Comparison of ENCODE assay signal across 9 mouse cellular contexts in the genomic region with DNA sequence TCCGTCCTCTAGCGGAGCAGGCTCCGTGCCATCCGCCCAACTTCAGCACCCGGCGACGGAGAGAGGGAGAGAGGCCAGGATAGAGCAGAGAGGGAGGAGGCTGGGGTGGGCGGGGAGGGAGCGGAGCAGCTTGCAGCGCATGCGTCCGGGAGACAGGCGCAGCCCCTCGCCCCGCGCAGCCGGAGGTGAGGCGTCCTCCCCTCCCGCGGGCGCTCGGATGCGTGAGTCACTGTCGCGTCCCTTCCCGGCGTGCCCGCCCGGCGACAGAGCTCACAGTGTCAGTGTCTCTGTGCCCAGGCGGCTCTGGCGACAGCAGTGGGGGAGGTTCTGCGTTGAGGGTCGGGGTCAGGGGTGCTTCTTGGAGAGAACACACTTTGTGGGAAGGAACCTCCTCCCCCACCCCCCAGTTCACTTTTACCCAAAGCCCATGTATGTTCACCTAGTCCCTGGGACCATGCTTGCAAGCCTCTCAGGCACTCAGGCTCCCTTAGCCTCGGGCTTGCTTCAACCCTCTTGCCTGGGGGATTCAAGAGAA. TPM values are rescaled to one million over a fixed set of nuclear protein-coding genes. Genes with fewer than 3 reads are reported as not detected.
DNase-seq lines count a peak whose midpoint lies in the region; ATAC-seq lines count a peak whose summit lies in the region.
"Had no signal": no experiment of that assay in that cellular context is flagged by ENCODE, and none has a peak within 500 bp of the region (broad histone marks: within the 10 kb centered on the region; RNA-seq: fewer than 3 reads in every experiment).

A gene (minus strand): TSS at position 107 of the 535 bp plus-strand sequence.

- no peak within 1 kb of the TSS for H3K9ac ChIP-seq in liver, embryonic 12.5 days

- no peak within 1 kb of the TSS for H3K27ac ChIP-seq in liver, embryonic 12.5 days

- DNase-seq in embryo, embryonic 11 days = peak; percentile 88
- DNase-seq in heart, adult 11 months = peak; percentile 92
- peak; percentile 46 for DNase-seq in kidney, postnatal 10 days
- peak; percentile 22 for DNase-seq in ovary, postnatal 14 days (ENCODE audit: low spot score)
- no peak for DNase-seq in spleen, postnatal 36 days (ENCODE audit: low spot score in 2 of 2)

- H3K27me3 ChIP-seq in megakaryocyte, embryonic 14.5 days (replicated peaks) = peaks cover 37% of the 10 kb centered on the region
- peaks cover 42% of the 10 kb centered on the region for H3K27me3 ChIP-seq in liver, embryonic 12.5 days (replicated peaks)

- under 1% methylated on average over 31 of the region's 35 CpGs for WGBS in liver, embryonic 12.5 days (ENCODE audit: insufficient replicate concordance)

- H3K4me2 ChIP-seq in liver, embryonic 12.5 days = peak within 1 kb of the TSS; percentile 68

- peaks cover 4% of the 10 kb centered on the region; the same call in 1 of the 2 replicates for H3K4me1 ChIP-seq in megakaryocyte, embryonic 14.5 days
- H3K4me1 ChIP-seq in liver, embryonic 12.5 days = no peaks in the 10 kb centered on the region; the same call in 1 of the 2 replicates

- H3K4me3 ChIP-seq in megakaryocyte, embryonic 14.5 days (replicated peaks) = peak within 1 kb of the TSS; percentile 18
- H3K4me3 ChIP-seq in liver, embryonic 12.5 days = peak within 1 kb of the TSS; percentile 47

- H3K36me3 ChIP-seq in megakaryocyte, embryonic 14.5 days (replicated peaks; ENCODE audit: low read length) = no peaks in the 10 kb centered on the region
- no peaks in the 10 kb centered on the region for H3K36me3 ChIP-seq in liver, embryonic 12.5 days
- H3K36me3 ChIP-seq: G1E had no signal

- H3K9me3 ChIP-seq in megakaryocyte, embryonic 14.5 days = no peaks in the 10 kb centered on the region
- no peaks in the 10 kb centered on the region for H3K9me3 ChIP-seq in liver, embryonic 12.5 days (replicated peaks)
- H3K9me3 ChIP-seq: G1E had no signal

- no peak for ATAC-seq in megakaryocyte, adult 5-6 weeks (ENCODE audit: poor library complexity, severe bottlenecking)
- ATAC-seq in liver, embryonic 12.5 days = 0 out of 2 replicates have a peak, but pooled peaks have one; percentile 30

RNA-seq across cellular contexts. Expression of the gene that starts here (rescaled TPM):
- not detected in 2 replicates for polyA plus RNA-seq in megakaryocyte, embryonic 14.5 days (2012; ENCODE audit: insufficient read depth, low replicate concordance)
- total RNA-seq in megakaryocyte, adult 5-6 weeks (2015) = not detected in 2 replicates
- total RNA-seq in megakaryocyte, adult 5-6 weeks (2017) = not detected in 2 replicates
- polyA plus RNA-seq in liver, embryonic 12.5 days (2016; fragmentation: Nextera tagmentation; extraction: Ambion mirVana) = 0.07 and 0.11 TPM in 2 replicates
- polyA plus RNA-seq: G1E had no signal

Comparison
In these comparisons a context has a peak if more than half of its experiments do, and no peak if none do; other contexts are left out.
1. Peak in ATAC-seq, H3K4me3 ChIP-seq and H3K4me2 ChIP-seq in liver, embryonic 12.5 days; RNA of the gene not detected or under 1 TPM.
2. DNase-seq: peak in embryo, embryonic 11 days (single experiment), heart, adult 11 months (single experiment), kidney, postnatal 10 days (single experiment) and ovary, postnatal 14 days (single experiment); none in spleen, postnatal 36 days (0 of 2).